Mouse (Mus musculus) cerebellum, adult 2 months (tissue): ENCODE measurements at regions not wholly inside any gene's neighbourhood (a gene's known extent, or its start where the extent isn't known, plus 50 kb on each side); places are given as distances from the start of the nearest gene placed in this dataset.

ENCODE experiments used
- DNase-seq, 2 experiments: peaks; one replicate each; pipeline ENCODE4 v3.0.0; 2021
- H3K27ac ChIP-seq: fragments of 200-500 bp; 2 replicates; pipeline ENCODE4 v1.5.1; 2012; ENCODE audit warnings: low read length, control low read depth, inconsistent platforms; ENCODE audit not compliant: insufficient read depth
- H3K27me3 ChIP-seq: fragments of 200-500 bp; 2 replicates; pipeline ENCODE4 v1.6.1; 2012; ENCODE audit warnings: inconsistent platforms, mild to moderate bottlenecking, low read length, moderate library complexity; ENCODE audit not compliant: control insufficient read depth, insufficient read depth
- H3K4me1 ChIP-seq: fragments of 200-500 bp; 2 replicates; pipeline ENCODE4 v1.6.1; 2011; ENCODE audit warnings: low read length; ENCODE audit not compliant: control insufficient read depth, insufficient read depth
- H3K4me3 ChIP-seq: fragments of 200-500 bp; replicated peaks from 2 replicates; pipeline ENCODE3; 2011; ENCODE audit warnings: mild to moderate bottlenecking, low read depth, low read length, control low read depth; ENCODE audit not compliant: insufficient read depth
- CTCF ChIP-seq: fragments of 200-500 bp; IDR thresholded peaks from 2 replicates; pipeline ENCODE4 v1.5.1; 2011; ENCODE audit warnings: low read depth, mild to moderate bottlenecking, control low read depth, low read length, moderate library complexity, borderline replicate concordance; ENCODE audit not compliant: insufficient read depth
- POLR2A ChIP-seq: fragments of 200-500 bp; IDR thresholded peaks from 2 replicates; pipeline ENCODE4 v1.6.1; 2011; ENCODE audit warnings: low read length, control low read depth, borderline replicate concordance; ENCODE audit not compliant: insufficient read depth
- WGBS: fragments of 180-500 bp; shearing (Covaris S2); methylation state at CpG from one replicate; pipeline ENCODE4 v1.1.7; 2018; 5-methylcytosine and 5-hydroxymethylcytosine counted together

DNA sequence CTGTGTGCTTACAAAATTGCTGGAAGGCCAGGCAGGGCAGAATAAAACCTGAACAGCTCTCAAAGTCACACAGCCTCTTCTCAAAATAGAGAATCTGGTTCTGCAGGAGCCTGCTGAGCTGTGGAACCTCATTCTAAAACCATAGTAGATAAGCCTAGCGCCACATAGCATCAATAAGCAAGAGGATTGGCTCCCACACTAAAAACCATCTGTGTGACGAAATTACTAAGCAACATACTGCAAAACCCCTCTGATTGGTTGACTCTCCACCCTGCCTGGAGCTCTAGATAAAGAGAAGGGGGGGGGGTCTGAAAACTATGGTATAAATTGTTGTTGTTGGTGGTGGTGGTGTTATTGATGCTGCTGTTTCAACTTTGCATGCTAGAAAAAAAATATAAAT, 122.6 kb upstream of the Trhde start:
- H3K27ac ChIP-seq: no peak overlapping the region
- no peaks in the 10 kb centered on the region for H3K4me1 ChIP-seq
- no peaks in the 10 kb centered on the region for H3K27me3 ChIP-seq
- TF ChIP-seq CTCF: no peak
- TF ChIP-seq POLR2A: no peak
- WGBS: 78% methylated on average over 2 of the region's 2 CpGs
- DNase-seq: no peak
- no peak overlapping the region for H3K4me3 ChIP-seq

DNA sequence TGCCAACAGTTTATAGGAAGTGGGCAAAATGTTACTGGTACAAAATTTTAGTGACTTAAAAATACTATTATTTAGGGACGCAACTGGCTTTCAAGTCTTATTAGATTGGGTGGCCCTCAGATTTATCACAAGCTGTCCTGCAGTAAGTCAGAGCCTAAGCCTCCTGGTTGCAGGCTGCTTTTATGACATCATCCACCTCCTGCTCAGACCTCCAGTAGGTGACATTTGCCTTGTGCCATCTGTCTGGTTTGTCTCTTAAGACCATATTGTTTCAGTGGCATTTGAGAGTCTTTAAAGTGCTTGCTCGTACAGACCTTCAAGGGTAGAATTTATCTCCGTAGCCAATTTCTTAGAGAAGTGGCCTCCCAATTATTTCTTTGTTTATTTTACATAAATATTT, 111.9 kb upstream of the Trhde start:
- TF ChIP-seq POLR2A (peak; percentile 22; the same call in 1 of the 2 replicates), CTCF (no peak)
- WGBS: 11% methylated on average over 3 of the region's 3 CpGs
- Histone ChIP-seq H3K27ac (no peak overlapping the region), H3K4me3 (no peak overlapping the region), H3K27me3 (no peaks in the 10 kb centered on the region), H3K4me1 (peaks cover 16% of the 10 kb centered on the region; the same call in 1 of the 2 replicates)
- peak; percentile 74 to 94 for DNase-seq

DNA sequence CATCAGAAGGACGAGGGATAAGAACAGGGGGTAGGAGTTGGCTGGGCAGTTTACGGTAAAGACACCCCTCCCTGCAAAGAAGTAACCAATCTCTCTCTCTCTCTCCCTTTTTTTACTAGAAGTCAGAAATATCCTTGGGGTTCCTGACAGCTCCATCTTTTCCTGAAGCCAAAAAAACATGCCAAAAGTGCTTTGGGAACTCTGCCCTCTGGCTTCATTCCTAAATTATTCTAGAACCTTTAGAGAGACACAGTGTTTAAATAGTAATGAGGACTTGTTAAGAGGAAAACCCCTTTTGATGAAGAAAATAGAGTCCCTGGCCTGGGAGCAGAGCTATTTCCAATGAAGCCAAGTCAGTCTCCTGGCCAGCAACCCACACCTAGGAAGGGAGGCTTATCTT, 89.8 kb upstream of the Trhde start:
- peaks cover 5% of the 10 kb centered on the region; the same call in 1 of the 2 replicates for H3K4me1 ChIP-seq

DNA sequence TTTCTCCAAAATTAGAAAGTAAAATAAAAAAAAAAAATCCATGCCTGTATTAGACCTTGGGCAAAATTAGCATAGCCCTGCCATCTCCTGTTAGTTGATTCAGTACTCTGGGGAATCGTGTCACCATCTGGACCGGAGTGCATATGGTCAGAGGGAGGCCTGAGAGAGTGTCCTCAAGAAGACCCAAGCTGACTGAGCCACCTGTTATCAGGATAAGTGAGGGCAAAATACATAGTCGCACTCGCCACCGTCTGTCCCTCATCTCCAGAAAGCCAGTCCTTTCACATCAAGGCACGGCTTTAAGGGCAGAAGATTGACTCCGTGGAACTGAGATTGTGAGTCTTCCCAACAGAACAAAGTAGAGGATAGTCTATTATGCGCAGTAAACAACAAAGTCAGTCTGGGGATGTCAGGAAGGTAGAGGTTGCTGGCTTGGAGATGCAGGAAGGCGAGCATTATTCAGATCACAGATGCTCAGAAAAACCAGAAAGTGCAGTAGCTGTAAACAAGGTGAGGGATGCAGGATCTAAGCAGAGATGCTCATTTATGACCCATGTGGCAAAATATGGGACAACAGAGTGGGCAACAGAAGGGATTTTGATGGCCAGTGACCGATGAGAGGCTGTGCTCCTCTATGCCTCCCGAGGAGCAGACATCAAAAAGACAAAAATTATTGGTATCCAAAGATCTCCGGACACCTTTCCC, 88.8 kb upstream of the Trhde start:
- H3K4me1 ChIP-seq: peaks cover 5% of the 10 kb centered on the region; the same call in 1 of the 2 replicates
- peak overlapping the region; percentile 86 for H3K27ac ChIP-seq
- TF ChIP-seq POLR2A (peak; percentile 34; the same call in 1 of the 2 replicates), CTCF (no peak)
- WGBS: 10% methylated on average over 12 of the region's 12 CpGs
- DNase-seq: peak; percentile 85 to 95
- no peaks in the 10 kb centered on the region for H3K27me3 ChIP-seq
- H3K4me3 ChIP-seq: peak overlapping the region; percentile 49

More for the DNA sequence above, 89.8 kb upstream of the Trhde start:
- Histone ChIP-seq H3K27me3 (no peaks in the 10 kb centered on the region), H3K4me3 (no peak overlapping the region), H3K27ac (peak overlapping the region; percentile 72; the same call in 1 of the 2 replicates)
- TF ChIP-seq CTCF (no peak), POLR2A (no peak)
- peak; percentile 58 to 89 for DNase-seq
- WGBS: 17% methylated on average over 2 of the region's 2 CpGs

DNA sequence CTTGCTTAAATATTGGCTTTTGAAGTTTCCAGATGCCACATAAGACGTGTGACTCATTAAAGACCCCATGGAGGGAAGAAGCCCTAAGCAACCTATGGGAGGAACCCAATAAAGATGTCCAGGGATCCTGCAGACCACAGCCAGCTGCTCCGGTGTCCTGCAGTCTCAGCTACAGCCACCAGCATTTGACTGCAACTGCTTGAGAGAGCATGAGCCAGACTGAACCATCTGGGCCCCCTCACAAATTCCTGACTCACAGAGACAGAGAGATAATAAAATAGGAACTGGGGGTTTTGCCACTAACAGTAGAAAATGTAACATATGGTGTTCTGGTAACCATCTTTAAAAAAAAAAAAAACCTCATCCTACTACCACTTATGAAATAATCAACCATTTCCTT, 69.1 kb upstream of the Trhde start:
- H3K4me1 ChIP-seq: no peaks in the 10 kb centered on the region
- peak in 1 of 2 experiments; percentile 40 for DNase-seq
- TF ChIP-seq CTCF: no peak
- TF ChIP-seq POLR2A: no peak
- no peak overlapping the region for H3K4me3 ChIP-seq
- H3K27ac ChIP-seq: no peak overlapping the region
- WGBS: 22% methylated on average over 2 of the region's 2 CpGs
- H3K27me3 ChIP-seq: no peaks in the 10 kb centered on the region

DNA sequence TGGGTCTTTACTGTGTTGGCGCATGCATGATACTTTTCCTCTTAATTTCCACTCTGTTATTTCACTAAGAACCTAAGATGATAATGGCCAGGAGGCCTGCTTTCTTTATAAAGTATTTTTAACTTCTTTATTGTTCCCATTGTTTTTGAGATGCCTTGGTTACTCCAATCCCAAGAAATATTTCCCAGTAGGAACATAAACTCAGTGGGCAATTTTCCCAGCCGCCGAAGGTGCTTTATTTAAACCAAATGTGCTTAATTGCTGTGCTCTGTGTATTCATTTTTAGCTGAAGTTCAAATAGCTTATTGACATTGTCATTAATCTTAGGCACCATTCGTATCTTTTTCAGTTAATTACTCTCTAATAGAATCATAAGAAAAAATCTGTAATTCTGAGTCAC, 55.1 kb upstream of the Trhde start:
- WGBS: 60% methylated on average over 4 of the region's 4 CpGs
- Histone ChIP-seq H3K4me1 (no peaks in the 10 kb centered on the region), H3K27me3 (no peaks in the 10 kb centered on the region), H3K27ac (no peak overlapping the region), H3K4me3 (no peak overlapping the region)
- TF ChIP-seq CTCF (no peak), POLR2A (no peak)
- no peak for DNase-seq

DNA sequence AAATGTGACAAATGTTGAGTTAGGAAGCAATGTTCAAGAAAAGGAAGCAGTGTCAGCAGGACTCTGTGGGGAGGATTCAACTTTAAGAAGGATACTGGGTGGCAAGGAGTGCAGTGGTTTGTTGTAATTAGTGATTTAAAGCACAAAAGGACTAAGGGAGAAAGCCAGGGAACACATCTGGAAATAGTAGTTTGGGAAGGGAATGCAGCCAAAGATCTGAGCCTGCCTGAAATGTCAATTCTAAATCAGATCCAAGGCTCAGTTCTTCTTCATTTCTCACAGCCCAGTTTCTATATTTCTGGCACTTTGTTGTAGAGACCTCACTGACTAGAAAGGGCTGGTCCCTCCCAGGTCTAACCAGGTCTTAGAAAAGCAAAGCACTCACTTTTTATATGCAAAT, 50.6 kb upstream of the Trhde start:
- H3K4me1 ChIP-seq: no peaks in the 10 kb centered on the region
- H3K4me3 ChIP-seq: no peak overlapping the region
- no peaks in the 10 kb centered on the region for H3K27me3 ChIP-seq
- no peak for DNase-seq
- TF ChIP-seq POLR2A: no peak
- no peak for TF ChIP-seq CTCF
- H3K27ac ChIP-seq: no peak overlapping the region
